In genomic region chr4:138889635-138890034, GRCm38 (mm10) we compare ENCODE assay signal across 29 mouse cellular contexts. TPM values are rescaled to one million over a fixed set of nuclear protein-coding genes. Genes with fewer than 3 reads are reported as not detected.
DNase-seq lines count a peak whose midpoint lies in the region; ATAC-seq and TF ChIP-seq lines count a peak whose summit lies in the region.
"Had no signal": no experiment of that assay in that cellular context is flagged by ENCODE, and none has a peak within 500 bp of the region (broad histone marks: within the 10 kb centered on the region; RNA-seq: fewer than 3 reads in every experiment).

No protein-coding gene starts in this region.

- DNase-seq in heart, adult 11 months = peak; percentile 96
- DNase-seq in heart, postnatal 25 days (ENCODE audit: low spot score) = no peak
- DNase-seq in hindbrain, postnatal 0 days (ENCODE audit: low spot score) = no peak
- DNase-seq in hindbrain, embryonic 11.5 days (ENCODE audit: low spot score) = no peak
- DNase-seq in testis, postnatal 14 days (ENCODE audit: low spot score) = peak; percentile 34
- no peak for DNase-seq in testis, postnatal 10 days (ENCODE audit: low spot score)
- DNase-seq in kidney, postnatal 10 days = no peak
- DNase-seq: adrenal gland, postnatal 36 days; cerebellum, adult 2 months; right cerebral cortex, postnatal 25 days; thymus, postnatal 4 days had no signal

- intact Hi-C loops in heart, postnatal 25 days (cut with DNase I) = no loop called here

- H3K36me3 ChIP-seq in hindbrain, postnatal 0 days (ENCODE audit: insufficient read depth, low read length) = peaks cover 20% of the 10 kb centered on the region
- H3K36me3 ChIP-seq in hindbrain, embryonic 11.5 days (ENCODE audit: control insufficient read depth, insufficient read depth, low read length) = no peaks in the 10 kb centered on the region
- H3K36me3 ChIP-seq in forebrain, embryonic 13.5 days (ENCODE audit: poor library complexity, severe bottlenecking) = peaks cover 34% of the 10 kb centered on the region
- H3K36me3 ChIP-seq: intestine, embryonic 15.5 days had no signal

- 68% methylated on average over 8 of the region's 8 CpGs for WGBS in hindbrain, postnatal 0 days
- WGBS in hindbrain, embryonic 11.5 days = 76% methylated on average over 8 of the region's 8 CpGs
- WGBS in forebrain, embryonic 13.5 days = 71% methylated on average over 8 of the region's 8 CpGs

- no peaks in the 10 kb centered on the region for H3K9me3 ChIP-seq in hindbrain, postnatal 0 days (ENCODE audit: low read length)
- H3K9me3 ChIP-seq in hindbrain, embryonic 11.5 days (ENCODE audit: control insufficient read depth, low read length) = no peaks in the 10 kb centered on the region
- H3K9me3 ChIP-seq in forebrain, embryonic 13.5 days (replicated peaks) = no peaks in the 10 kb centered on the region
- H3K9me3 ChIP-seq: intestine, embryonic 15.5 days; limb, embryonic 15.5 days had no signal

- H3K4me3 ChIP-seq in hindbrain, postnatal 0 days (ENCODE audit: low read length) = no peak overlapping the region
- no peak overlapping the region for H3K4me3 ChIP-seq in hindbrain, embryonic 11.5 days (ENCODE audit: low read depth, low read length)
- H3K4me3 ChIP-seq in forebrain, embryonic 13.5 days = no peak overlapping the region
- H3K4me3 ChIP-seq: erythroblast, embryonic 14.5 days; intestine, embryonic 15.5 days; limb, embryonic 15.5 days had no signal

- H3K4me2 ChIP-seq in hindbrain, postnatal 0 days (ENCODE audit: low read depth, low read length) = no peak overlapping the region
- H3K4me2 ChIP-seq in hindbrain, embryonic 11.5 days (replicated peaks; ENCODE audit: low read depth, low read length) = no peak overlapping the region
- H3K4me2 ChIP-seq in forebrain, embryonic 13.5 days = no peak overlapping the region
- H3K4me2 ChIP-seq: intestine, embryonic 15.5 days; limb, embryonic 15.5 days had no signal

- no peak overlapping the region for H3K9ac ChIP-seq in hindbrain, postnatal 0 days (replicated peaks; ENCODE audit: low read length)
- no peak overlapping the region for H3K9ac ChIP-seq in hindbrain, embryonic 11.5 days (ENCODE audit: low read depth, low read length)
- H3K9ac ChIP-seq in forebrain, embryonic 13.5 days = no peak overlapping the region
- H3K9ac ChIP-seq: intestine, embryonic 15.5 days; limb, embryonic 15.5 days had no signal

- TF ChIP-seq CTCF in hindbrain, postnatal 0 days (IDR thresholded peaks at IDR 0.05; ENCODE audit: low read depth) = no peak

- H3K27me3 ChIP-seq in hindbrain, postnatal 0 days (ENCODE audit: insufficient read depth, low read length) = no peaks in the 10 kb centered on the region
- H3K27me3 ChIP-seq in hindbrain, embryonic 11.5 days (ENCODE audit: control insufficient read depth, insufficient read depth, low read length) = no peaks in the 10 kb centered on the region
- H3K27me3 ChIP-seq in forebrain, embryonic 13.5 days = no peaks in the 10 kb centered on the region
- H3K27me3 ChIP-seq: intestine, embryonic 15.5 days; limb, embryonic 15.5 days; Patski had no signal

- H3K27ac ChIP-seq in hindbrain, postnatal 0 days = peak overlapping the region; percentile 26; the same call in 1 of the 2 replicates
- H3K27ac ChIP-seq in hindbrain, embryonic 11.5 days (ENCODE audit: low read depth, low read length) = no peak overlapping the region
- H3K27ac ChIP-seq in forebrain, embryonic 13.5 days = no peak overlapping the region
- H3K27ac ChIP-seq: intestine, embryonic 15.5 days; limb, embryonic 15.5 days; stomach, postnatal 0 days had no signal

- H3K4me1 ChIP-seq in hindbrain, postnatal 0 days (ENCODE audit: insufficient read depth, low read length) = no peaks in the 10 kb centered on the region
- H3K4me1 ChIP-seq in hindbrain, embryonic 11.5 days (replicated peaks; ENCODE audit: control insufficient read depth, insufficient read depth, low read length) = no peaks in the 10 kb centered on the region
- no peaks in the 10 kb centered on the region for H3K4me1 ChIP-seq in forebrain, embryonic 13.5 days
- H3K4me1 ChIP-seq: intestine, embryonic 15.5 days; limb, embryonic 15.5 days had no signal

- ATAC-seq in hindbrain, postnatal 0 days = no peak
- ATAC-seq in hindbrain, embryonic 11.5 days (ENCODE audit: low FRiP score) = no peak
- no peak for ATAC-seq in forebrain, embryonic 13.5 days
- ATAC-seq: forebrain, embryonic 16.5 days; intestine, embryonic 15.5 days; Patski had no signal

RNA-seq across cellular contexts. Expression of gene Pla2g2e, which starts 11.9 kb away (rescaled TPM):
- total RNA-seq in heart, postnatal 25 days (2021) = 1 to 10 TPM in 1 of 2 experiments, under 1 TPM in 1; 0.52 to 1.1 TPM
- not detected in 2 replicates for total RNA-seq in hindbrain, postnatal 0 days (2014; rRNA removed)
- polyA plus RNA-seq in hindbrain, postnatal 0 days (2015; fragmentation: Nextera tagmentation; extraction: Ambion mirVana) = not detected in 2 replicates
- polyA plus RNA-seq in hindbrain, embryonic 11.5 days (2014; fragmentation: Nextera tagmentation; extraction: Ambion mirVana) = not detected in 2 replicates
- not detected in 2 replicates for polyA plus RNA-seq in forebrain, embryonic 13.5 days (2015; fragmentation: Nextera tagmentation; extraction: Ambion mirVana)
- total RNA-seq: common myeloid progenitor, adult 5-6 weeks; gastrocnemius, postnatal 36 days; layer of hippocampus, postnatal 25 days; left cerebral cortex, postnatal 14 days; megakaryocyte-erythroid progenitor cell, adult 5-6 weeks had no signal
- polyA plus RNA-seq: cerebellum, adult 2 months; embryonic facial prominence, embryonic 11.5 days; erythroblast, embryonic 14.5 days; forebrain, embryonic 16.5 days; intestine, embryonic 15.5 days; limb, embryonic 15.5 days; liver, embryonic 16.5 days; neural tube, embryonic 14.5 days; Patski; stomach, postnatal 0 days had no signal

RNA-seq across cellular contexts. Expression of gene Gm13030, which starts 15.9 kb away (rescaled TPM):
- total RNA-seq in heart, postnatal 25 days (2021) = not detected
- total RNA-seq in hindbrain, postnatal 0 days (2014; rRNA removed) = not detected in 2 replicates
- not detected in 2 replicates for polyA plus RNA-seq in hindbrain, postnatal 0 days (2015; fragmentation: Nextera tagmentation; extraction: Ambion mirVana)
- not detected in 2 replicates for polyA plus RNA-seq in hindbrain, embryonic 11.5 days (2014; fragmentation: Nextera tagmentation; extraction: Ambion mirVana)
- not detected in 2 replicates for polyA plus RNA-seq in forebrain, embryonic 13.5 days (2015; fragmentation: Nextera tagmentation; extraction: Ambion mirVana)
- total RNA-seq: adrenal gland, postnatal 36 days; common myeloid progenitor, adult 5-6 weeks; gastrocnemius, postnatal 36 days; layer of hippocampus, postnatal 25 days; left cerebral cortex, postnatal 14 days; megakaryocyte-erythroid progenitor cell, adult 5-6 weeks had no signal
- polyA plus RNA-seq: cerebellum, adult 2 months; embryonic facial prominence, embryonic 11.5 days; erythroblast, embryonic 14.5 days; forebrain, embryonic 16.5 days; heart, postnatal 0 days; intestine, embryonic 15.5 days; kidney, embryonic 14.5 days; large intestine, adult 2 months; limb, embryonic 15.5 days; liver, embryonic 16.5 days; neural tube, embryonic 14.5 days; Patski; stomach, postnatal 0 days had no signal

RNA-seq across cellular contexts. Expression of gene Otud3, which starts 24.1 kb away (rescaled TPM):
- 10 to 100 TPM; 10.1 to 10.8 TPM for total RNA-seq in heart, postnatal 25 days (2021)
- total RNA-seq in hindbrain, postnatal 0 days (2014; rRNA removed) = 4.6 and 6.8 TPM in 2 replicates
- polyA plus RNA-seq in hindbrain, postnatal 0 days (2015; fragmentation: Nextera tagmentation; extraction: Ambion mirVana) = 3.8 and 3.9 TPM in 2 replicates
- 3.1 and 3.5 TPM in 2 replicates for polyA plus RNA-seq in hindbrain, embryonic 11.5 days (2014; fragmentation: Nextera tagmentation; extraction: Ambion mirVana)
- polyA plus RNA-seq in forebrain, embryonic 13.5 days (2015; fragmentation: Nextera tagmentation; extraction: Ambion mirVana) = 2.5 and 3.6 TPM in 2 replicates

RNA-seq across cellular contexts. Expression of gene Pla2g5, which starts 26.4 kb away (rescaled TPM):
- total RNA-seq in heart, postnatal 25 days (2021) = 10 to 100 TPM; 27.8 to 31.5 TPM
- 0.94 TPM in 1 of 2 replicates, not detected in the other for total RNA-seq in hindbrain, postnatal 0 days (2014; rRNA removed)
- polyA plus RNA-seq in hindbrain, postnatal 0 days (2015; fragmentation: Nextera tagmentation; extraction: Ambion mirVana) = 1.1 and 1.9 TPM in 2 replicates
- polyA plus RNA-seq in hindbrain, embryonic 11.5 days (2014; fragmentation: Nextera tagmentation; extraction: Ambion mirVana) = 0.39 TPM in 1 of 2 replicates, not detected in the other
- polyA plus RNA-seq in forebrain, embryonic 13.5 days (2015; fragmentation: Nextera tagmentation; extraction: Ambion mirVana) = 0.26 and 0.42 TPM in 2 replicates
- total RNA-seq: common myeloid progenitor, adult 5-6 weeks; megakaryocyte-erythroid progenitor cell, adult 5-6 weeks had no signal
- polyA plus RNA-seq: erythroblast, embryonic 14.5 days; liver, embryonic 16.5 days had no signal

Comparison
In these comparisons a context has a peak if more than half of its experiments do, and no peak if none do; other contexts are left out.
1. DNase-seq: peak in heart, adult 11 months (single experiment) and testis, postnatal 14 days (single experiment); none in heart, postnatal 25 days (single experiment), hindbrain, postnatal 0 days (single experiment), hindbrain, embryonic 11.5 days (single experiment), testis, postnatal 10 days (single experiment) and kidney, postnatal 10 days (single experiment).